Mouse (Mus musculus) urinary bladder, adult 2 months (tissue): ENCODE results near the gene Atp6v0a2. TPM values are rescaled to one million over a fixed set of nuclear protein-coding genes. Genes with fewer than 3 reads are reported as not detected.

ENCODE experiments used
- DNase-seq: peaks from one replicate; pipeline ENCODE4 v3.0.0; 2022; ENCODE audit warnings: low spot score
- polyA plus RNA-seq: library from polyadenylated mRNA; depleted of rRNA; stranded (reverse); fragments of >200 nt; gene quantifications from 2 replicates; pipeline ENCODE4 v1.2.3, GENCODE M21; 2012; rRNA removed

Gene Atp6v0a2
- polyA plus RNA-seq, 1 experiment = 35.7 TPM

DNA sequence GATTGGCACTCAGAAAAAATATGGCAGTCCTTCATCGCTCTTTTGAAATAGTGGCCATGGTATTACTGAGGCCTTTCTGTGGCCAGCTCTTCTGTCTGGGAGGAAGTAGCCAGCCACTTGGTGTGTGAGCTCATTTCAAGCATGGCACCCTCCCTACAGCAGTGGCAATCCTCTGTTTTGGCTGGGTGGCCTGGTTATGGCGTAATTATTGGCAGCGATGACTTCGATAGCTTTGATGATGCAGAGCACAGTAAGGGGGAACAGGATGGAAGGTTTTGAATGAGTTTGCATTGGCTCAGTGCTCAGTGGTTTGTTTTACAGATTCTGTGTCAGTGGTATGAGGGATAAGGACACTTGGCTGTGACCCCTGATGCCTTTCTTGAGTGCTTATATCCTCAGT, 8.3 kb downstream of the Atp6v0a2 start:
- DNase-seq = no peak

GRCm38 (mm10) chr5:124637300-124637699, 8.9 kb downstream of the Atp6v0a2 start:
- no peak for DNase-seq

DNA sequence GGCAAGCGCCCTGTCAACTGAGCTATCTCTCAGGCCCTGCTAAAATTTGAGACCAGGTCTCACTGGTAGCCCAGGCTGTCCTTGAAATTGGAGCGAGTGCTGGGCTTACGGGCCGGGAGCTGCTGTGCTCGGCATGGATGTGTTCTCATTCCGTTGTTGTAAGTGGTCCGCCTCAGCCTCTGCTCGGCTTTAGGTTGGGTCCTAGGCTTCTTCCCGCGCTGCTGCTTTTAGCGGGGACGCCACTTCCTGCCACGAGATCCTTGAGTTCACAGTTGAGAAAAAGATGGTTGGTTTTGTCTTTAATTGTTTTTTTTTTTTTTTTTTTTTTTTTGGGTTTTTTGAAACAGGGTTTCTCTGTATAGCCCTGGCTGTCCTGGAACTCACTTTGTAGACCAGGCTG, 9.5 kb downstream of the Atp6v0a2 start:
- no peak for DNase-seq

GRCm38 (mm10) chr5:124713741-124714140, 85.4 kb downstream of the Atp6v0a2 start:
- no peak for DNase-seq

DNA sequence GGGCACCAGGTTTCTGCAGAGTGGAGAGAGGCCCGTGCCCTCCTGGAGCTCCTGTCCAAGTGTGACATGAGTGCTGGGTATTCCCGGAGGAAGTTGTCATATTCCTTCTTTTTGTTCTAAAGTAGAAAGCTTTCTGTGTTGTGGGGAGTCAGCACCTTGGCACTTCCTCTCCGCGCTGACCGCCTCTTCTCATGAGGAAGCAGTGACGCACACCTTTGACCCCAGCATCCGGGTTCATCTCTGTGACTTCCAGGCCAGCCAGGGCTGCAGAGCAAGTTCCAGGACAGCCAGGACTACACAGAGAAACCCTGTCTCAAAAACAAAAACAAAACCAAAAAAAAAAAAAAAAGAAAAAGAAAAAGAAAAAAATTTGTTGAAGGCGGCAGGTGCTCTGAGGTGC, 86.8 kb downstream of the Atp6v0a2 start:
- DNase-seq = no peak

GRCm38 (mm10) chr5:124717969-124718368, 89.6 kb downstream of the Atp6v0a2 start:
- DNase-seq = no peak

DNA sequence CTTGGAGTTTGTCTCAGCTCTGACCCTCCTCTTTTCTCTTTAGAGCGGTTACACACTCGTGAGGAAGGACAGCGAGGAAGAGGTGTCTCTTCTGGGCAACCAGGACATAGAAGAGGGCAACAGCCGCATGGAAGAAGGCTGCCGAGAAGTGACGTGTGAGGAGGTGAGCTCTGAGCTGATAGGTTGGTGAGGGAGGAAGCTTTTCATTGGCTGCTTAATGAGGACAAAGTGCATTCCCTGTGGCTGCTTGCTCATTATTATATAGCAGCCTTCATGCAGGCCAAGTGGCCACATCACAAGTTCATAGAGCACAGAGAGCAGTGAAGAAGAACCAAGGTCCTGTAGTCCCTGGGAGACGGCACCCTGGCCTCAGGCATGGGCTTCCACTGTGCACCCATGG, 90.0 kb downstream of the Atp6v0a2 start:
- no peak for DNase-seq

DNA sequence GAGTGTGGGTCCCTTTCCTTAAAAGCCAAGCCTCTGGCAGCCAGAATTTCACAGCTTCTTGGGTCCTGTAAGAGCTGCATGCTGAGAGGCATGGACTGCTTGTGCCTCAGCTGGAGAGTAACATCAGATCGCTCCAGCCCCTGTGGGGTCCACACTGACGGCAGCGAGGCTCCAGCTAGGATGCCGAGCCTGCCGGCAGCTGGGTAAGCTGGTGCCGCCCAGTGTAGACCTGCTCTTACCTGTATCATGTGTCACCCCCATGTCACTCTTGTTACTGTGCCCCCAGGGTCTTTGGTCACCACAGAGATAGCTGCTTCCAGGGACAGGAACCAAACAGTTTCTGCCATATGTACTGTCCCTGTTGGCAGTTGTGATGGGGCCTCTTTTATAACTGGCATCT, 94.7 kb downstream of the Atp6v0a2 start:
- DNase-seq = no peak

DNA sequence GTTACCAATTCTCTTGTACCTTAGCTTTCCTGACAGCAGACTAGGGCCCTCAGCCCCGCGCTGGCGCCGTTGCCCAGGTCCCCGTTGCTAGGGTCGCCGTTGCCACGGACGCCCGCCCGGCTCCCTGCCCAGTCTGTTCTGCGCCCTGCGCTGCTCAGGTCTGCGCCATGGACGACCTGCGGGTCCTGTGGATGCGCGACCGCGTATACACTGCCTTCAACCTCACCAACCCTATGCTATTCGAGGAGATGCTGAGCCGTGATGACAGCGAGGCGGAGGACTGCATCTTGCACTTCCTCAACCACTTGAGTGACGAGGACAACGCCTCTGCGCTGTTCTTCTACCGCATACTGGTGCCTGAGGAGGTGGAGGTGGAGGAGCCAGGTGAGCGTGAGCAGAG, 96.6 kb downstream of the Atp6v0a2 start, which contains the start of gene Dnah10:
Dnah10 (plus strand) TSS at position 89 of the 400 bp plus-strand sequence.
- no peak for DNase-seq

GRCm38 (mm10) chr5:124729662-124730206, 101.4 kb downstream of the Atp6v0a2 start:
- no peak for DNase-seq

DNA sequence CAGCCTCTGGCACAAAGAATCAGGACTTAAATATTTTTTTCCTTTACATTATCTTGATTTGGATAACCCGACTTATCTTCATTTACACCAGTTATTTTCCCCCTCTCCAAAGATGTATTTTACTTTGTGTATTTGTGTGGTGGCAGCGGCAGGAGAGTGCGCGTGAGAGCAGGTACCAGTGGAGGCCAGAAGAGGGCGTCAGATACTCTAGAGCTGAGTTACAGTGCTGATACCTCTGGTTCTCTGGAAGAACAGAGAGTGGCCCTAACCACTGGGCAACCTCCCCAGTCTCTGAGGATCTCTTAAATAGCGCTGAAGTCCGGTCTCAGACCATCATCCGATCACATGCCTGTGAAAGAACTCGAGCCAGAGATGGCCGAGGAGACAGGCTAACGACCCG, 105.6 kb downstream of the Atp6v0a2 start:
- DNase-seq = no peak

GRCm38 (mm10) chr5:124741898-124742599, 113.7 kb downstream of the Atp6v0a2 start:
- DNase-seq = no peak

DNA sequence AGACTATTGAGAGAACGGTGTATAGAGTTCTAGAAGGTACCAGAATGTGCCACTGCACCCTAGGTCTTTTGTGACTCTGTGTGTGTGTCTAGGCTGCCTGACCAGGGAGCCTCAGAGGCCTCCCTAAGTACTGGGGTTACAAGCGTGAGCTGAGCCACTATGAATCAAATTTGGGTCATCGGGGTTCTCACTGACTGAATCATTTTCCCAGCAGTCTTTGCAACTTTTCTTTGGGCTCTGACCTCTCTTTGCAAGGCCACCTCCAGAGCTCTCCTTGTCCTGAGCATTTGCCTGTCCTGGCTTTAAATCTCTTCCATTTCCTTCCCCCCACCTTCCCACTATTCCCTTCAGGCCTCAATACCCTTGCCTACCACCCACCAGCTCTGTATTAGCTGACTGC, 115.5 kb downstream of the Atp6v0a2 start:
- no peak for DNase-seq

DNA sequence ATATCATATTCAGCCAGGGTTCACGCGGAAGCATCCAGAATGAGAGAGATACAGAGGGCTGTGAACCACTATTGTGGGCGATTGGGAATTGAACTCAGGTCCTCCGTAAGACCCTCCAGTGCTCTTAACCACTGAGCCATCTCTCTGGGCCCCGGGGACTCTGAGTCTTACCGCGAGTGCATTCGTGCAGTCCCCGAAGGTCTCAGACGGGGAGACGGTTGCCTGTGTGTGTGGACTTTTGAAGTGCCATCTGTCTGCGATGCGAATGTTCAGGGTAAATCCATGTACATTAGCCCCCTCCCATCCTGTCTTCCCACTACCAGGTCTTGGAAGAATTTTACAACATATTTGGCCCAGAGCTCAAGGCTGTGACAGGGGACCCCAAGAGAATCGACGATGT, 117.8 kb downstream of the Atp6v0a2 start:
- no peak for DNase-seq

- DNase-seq = no peak
These were observed 119.9 kb downstream of the Atp6v0a2 start for GRCm38 (mm10) chr5:124748296-124748695.

DNA sequence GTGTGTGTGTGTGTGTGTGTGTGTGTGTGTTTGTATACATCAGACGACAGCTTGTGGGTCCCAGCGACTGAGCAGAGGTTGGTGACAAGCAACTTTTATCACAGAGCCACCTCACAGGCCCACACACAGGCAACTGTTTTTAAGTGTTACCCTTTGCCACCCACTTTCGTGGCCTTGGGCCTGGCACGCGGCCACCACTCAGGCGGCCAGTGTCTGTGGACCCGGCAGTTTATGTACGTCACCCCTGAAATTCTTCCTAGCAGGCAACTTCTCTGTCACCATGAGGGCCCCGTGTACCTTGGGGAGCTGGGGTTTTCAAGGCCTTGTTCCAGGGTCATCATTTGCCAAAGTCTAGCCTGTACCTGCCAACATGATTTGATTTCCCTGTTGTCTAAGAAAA, 123.3 kb downstream of the Atp6v0a2 start:
- no peak for DNase-seq

GRCm38 (mm10) chr5:124761011-124761410, 132.6 kb downstream of the Atp6v0a2 start:
- no peak for DNase-seq

- DNase-seq = no peak
These were observed 133.4 kb downstream of the Atp6v0a2 start for GRCm38 (mm10) chr5:124761787-124762186.

Other genes starting within 250 kb of the Atp6v0a2 start
- gene Sbno1, start 202.6 kb upstream of the Atp6v0a2 start, polyA plus RNA-seq = 30.6 and 35.2 TPM in 2 replicates
- 53.7 and 62.0 TPM in 2 replicates for gene Kmt5a, start 188.6 kb upstream of the Atp6v0a2 start, polyA plus RNA-seq
- gene Rilpl2, start 150.2 kb upstream of the Atp6v0a2 start, polyA plus RNA-seq = 18.7 and 20.3 TPM in 2 replicates
- 7.2 and 8.8 TPM in 2 replicates for gene Snrnp35, start 145.4 kb upstream of the Atp6v0a2 start, polyA plus RNA-seq
- gene Rilpl1, start 97.2 kb upstream of the Atp6v0a2 start, polyA plus RNA-seq = 17.7 and 24.6 TPM in 2 replicates
- 226 and 254 TPM in 2 replicates for gene Tmed2, start 87.9 kb upstream of the Atp6v0a2 start, polyA plus RNA-seq
- 14.3 and 14.7 TPM in 2 replicates for gene Ddx55, start 75.7 kb upstream of the Atp6v0a2 start, polyA plus RNA-seq
- 42.0 and 46.2 TPM in 2 replicates for gene Eif2b1, start 49.4 kb upstream of the Atp6v0a2 start, polyA plus RNA-seq
- gene Gtf2h3, start 49.4 kb upstream of the Atp6v0a2 start, polyA plus RNA-seq = 46.2 and 58.4 TPM in 2 replicates
- 0.15 and 0.36 TPM in 2 replicates for gene Dnah10, start 96.5 kb downstream of the Atp6v0a2 start, polyA plus RNA-seq
- gene Ccdc92, start 233.8 kb downstream of the Atp6v0a2 start, polyA plus RNA-seq = 5.3 and 6.5 TPM in 2 replicates
- gene Zfp664, start 234.1 kb downstream of the Atp6v0a2 start, polyA plus RNA-seq = 35.8 and 38.3 TPM in 2 replicates